Mouse (Mus musculus) left cerebral cortex, adult 2 months (tissue): Measurements from ENCODE around the gene Islr. TPM values are rescaled to one million over a fixed set of nuclear protein-coding genes. Genes with fewer than 3 reads are reported as not detected.
A peak's percentile ranks its signal among the peaks of the same experiment; 100 is the strongest.

Experiments
- DNase-seq, 2 experiments: peaks; one replicate each; pipeline ENCODE4 v3.0.0; 2021 to 2022; ENCODE audit warnings: low spot score in 2 of 2, mixed read lengths in 1 of 2; ENCODE audit errors: extremely low spot score in 1 of 2
- H3K27ac ChIP-seq: fragments of 200-600 bp; 2 replicates; pipeline ENCODE4 v1.8.1; 2022
- H3K4me3 ChIP-seq: fragments of 200-600 bp; 2 replicates; pipeline ENCODE4 v1.8.1; 2022
- CTCF ChIP-seq: fragments of 200-600 bp; IDR thresholded peaks from 2 replicates; pipeline ENCODE4 v1.8.1; 2022; ENCODE audit warnings: antibody characterized with exemption, mild to moderate bottlenecking, moderate library complexity
- intact Hi-C: fragments of 180-260 bp; cut with DNase I; formaldehyde crosslinking; loops from one replicate; pipeline ENCODE4 v1.15.1; 2025
- microRNA-seq, 2 experiments: library from miRNA; unstranded; fragments of <30 nt; microRNA quantifications; one replicate each; pipeline ENCODE4 v1.2.0; 2021
- total RNA-seq, 2 experiments: library from RNA; stranded (reverse); gene quantifications; 2 replicates each; pipeline ENCODE4 v1.2.3; 2021

Gene Islr
- total RNA-seq, 2 experiments from 2014 or later = 11.0 to 15.2 TPM

DNA sequence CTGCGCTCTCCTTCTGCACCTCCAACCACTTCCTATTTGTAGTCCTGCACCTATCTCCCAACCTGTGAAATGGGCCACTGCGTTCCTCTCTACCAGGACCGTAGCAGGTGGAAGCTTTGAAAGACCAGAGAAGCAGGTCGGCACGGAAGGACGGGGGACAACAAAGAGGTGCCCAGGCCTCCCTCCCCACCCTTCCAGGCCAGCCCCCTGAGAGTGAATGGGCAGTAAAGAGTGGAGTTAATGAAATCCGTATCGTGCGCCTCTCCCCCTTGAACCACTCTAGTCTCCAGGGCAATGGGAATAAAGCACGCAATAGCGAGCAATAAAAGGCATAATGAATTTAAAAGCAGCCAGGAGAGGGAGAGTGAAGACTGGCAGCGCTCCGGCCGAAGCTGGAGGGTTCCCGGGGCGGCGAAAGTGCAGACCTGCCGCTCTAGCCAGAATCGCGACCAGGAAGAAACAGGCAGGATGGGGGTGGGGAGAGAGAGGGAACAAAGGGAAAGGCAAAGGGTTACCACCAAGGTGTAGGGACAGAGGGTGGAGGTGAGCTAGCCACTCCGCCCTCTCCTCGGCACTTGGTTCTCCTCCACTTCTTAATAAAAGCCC is 90.7 kb downstream of the Islr start:
- Histone ChIP-seq H3K4me3 (no peak overlapping the region), H3K27ac (no peak overlapping the region)
- no peak for DNase-seq
- intact Hi-C loops = no loop called here
- TF ChIP-seq CTCF = no peak

DNA sequence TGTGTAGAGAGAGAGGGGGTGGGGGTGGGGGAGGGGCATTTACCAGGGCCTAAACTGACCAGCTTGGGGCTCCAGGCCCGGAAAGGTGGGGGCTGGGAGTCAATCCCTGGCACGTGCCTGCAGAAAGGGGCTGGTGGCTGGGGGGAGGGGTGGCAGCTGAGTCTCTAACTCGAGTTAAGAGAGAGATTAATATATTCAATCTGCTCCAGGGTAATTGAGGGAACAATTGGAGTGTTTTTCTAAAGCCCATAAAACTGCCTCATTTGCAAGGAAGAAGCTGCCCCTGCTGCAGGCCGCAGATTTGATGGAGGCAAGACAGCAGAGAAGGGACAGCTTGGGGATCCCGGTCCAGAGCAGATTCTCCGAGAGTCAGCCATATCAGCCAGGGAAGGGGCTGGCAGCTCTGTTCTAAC is 91.2 kb downstream of the Islr start:
- H3K4me3 ChIP-seq = no peak overlapping the region
- no peak for DNase-seq
- TF ChIP-seq CTCF = no peak
- intact Hi-C loops = no loop called here
- no peak overlapping the region for H3K27ac ChIP-seq

DNA sequence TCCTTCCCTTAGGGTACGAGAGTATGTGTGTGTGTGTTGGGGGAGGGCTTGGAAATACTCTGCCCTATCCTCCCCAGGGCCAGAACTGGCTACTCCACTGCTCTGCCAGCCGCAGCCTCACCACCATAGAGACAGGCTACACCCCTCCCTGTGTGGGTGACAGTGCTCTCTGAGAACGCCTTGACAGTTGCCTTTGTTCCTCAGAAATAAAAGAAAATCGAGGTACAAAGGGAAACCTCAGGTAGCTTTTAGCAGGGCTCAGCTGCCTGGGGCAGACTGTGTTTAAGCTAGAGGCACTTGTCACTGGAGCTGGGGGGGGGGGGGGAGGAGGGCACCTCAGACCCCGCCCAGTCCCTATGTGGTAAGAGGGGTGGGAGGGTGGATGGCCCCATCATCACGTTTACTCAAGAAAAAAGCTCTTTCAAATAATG is 91.8 kb downstream of the Islr start:
- TF ChIP-seq CTCF = no peak
- intact Hi-C loops = no loop called here
- peak in 1 of 2 experiments; percentile 31 for DNase-seq
- no peak overlapping the region for H3K4me3 ChIP-seq
- H3K27ac ChIP-seq = peak overlapping the region; percentile 77

DNA sequence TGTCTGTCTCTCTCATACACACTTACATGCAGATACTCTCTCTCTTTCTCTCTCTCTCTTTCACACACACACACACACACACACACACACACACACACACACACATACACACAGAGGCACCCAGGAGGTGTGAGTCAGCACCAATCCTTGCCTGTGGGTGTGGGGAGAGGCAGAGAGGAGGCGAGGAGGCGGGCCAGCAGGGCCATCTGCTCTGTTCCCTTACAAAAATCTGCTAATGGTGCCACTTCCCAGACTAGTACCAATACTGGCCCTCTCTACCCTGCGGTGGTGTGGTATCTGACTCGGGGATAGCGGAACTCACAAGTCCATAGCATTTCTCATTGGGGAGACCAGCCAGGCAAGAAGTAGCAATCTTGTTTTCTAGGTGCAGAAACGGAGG is 92.7 kb downstream of the Islr start:
- TF ChIP-seq CTCF = no peak
- H3K27ac ChIP-seq = peak overlapping the region; percentile 78
- H3K4me3 ChIP-seq = no peak overlapping the region
- peak; percentile 73 to 79 for DNase-seq
- intact Hi-C loops = loop anchor here (1.0 to 2.0 kb wide), 3 partner anchors 45 to 89 kb away; no protein-coding TSS in a partner anchor

DNA sequence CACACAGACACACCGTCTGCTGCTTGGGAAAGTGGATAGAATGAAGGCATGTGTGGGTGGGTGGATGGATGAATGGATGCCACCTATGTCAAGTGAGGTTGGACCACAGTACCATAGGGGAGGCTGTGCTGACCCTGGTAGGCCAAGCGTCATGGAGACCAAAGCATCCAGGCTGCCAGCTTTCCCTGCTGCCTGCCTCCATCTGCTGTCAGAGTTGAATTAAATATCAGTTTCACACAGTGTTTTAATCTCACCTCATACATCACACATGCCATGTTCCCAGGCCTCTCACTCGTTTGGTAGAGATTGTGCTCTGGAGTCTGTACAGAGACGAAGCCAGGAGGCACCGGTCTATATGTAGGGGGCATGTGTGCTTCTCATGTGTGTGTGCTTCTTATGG is 93.3 kb downstream of the Islr start:
- TF ChIP-seq CTCF = no peak
- no peak overlapping the region for H3K4me3 ChIP-seq
- intact Hi-C loops = loop anchor here (1.0 to 2.0 kb wide), 3 partner anchors 44 to 90 kb away; no protein-coding TSS in a partner anchor
- no peak for DNase-seq
- peak overlapping the region; percentile 78 for H3K27ac ChIP-seq

DNA sequence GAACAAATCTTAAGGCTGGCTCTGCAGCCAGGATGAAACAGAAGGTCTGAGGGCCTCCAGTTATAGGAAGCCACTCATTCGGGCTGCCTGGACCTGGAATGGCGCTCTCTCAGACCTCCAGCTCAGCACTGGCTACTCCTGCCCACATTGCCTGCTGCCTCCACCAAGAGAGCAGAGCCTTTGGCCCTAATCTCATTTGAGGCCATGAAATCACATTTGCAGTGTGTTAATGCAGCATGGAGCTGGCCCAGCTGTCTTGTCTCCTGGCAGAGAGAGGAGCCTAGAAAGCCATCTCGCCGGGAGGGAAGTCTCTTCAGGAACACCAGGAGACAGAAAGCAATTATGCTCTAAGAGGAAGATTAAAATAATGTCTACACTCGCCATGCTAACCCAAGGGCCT is 96.6 kb downstream of the Islr start:
- no peak for TF ChIP-seq CTCF
- Histone ChIP-seq H3K4me3 (no peak overlapping the region), H3K27ac (peak overlapping the region; percentile 47)
- DNase-seq = no peak
- intact Hi-C loops = no loop called here

Small RNAs within 50 kb of the gene (microRNA-seq; reads per million reads assigned to microRNA genes)
- gene Mir6385 = 0 reads per million in 2 experiments

Other genes with a start within 250 kb of the Islr start
- 1 to 10 TPM; 3.8 to 4.7 TPM for gene Cyp11a1, start 197.9 kb downstream of the Islr start, total RNA-seq
- 1 to 10 TPM; 8.0 to 8.5 TPM for gene Stra6, start 140.5 kb downstream of the Islr start, total RNA-seq
- 1 to 10 TPM in 1 of 2 experiments, under 1 TPM in 1; 0.86 to 1.3 TPM for gene Ccdc33, start 85.5 kb downstream of the Islr start, total RNA-seq
- gene Islr2, start within 50 bp of the Islr start, total RNA-seq = 10 to 100 TPM; 72.1 to 74.0 TPM
- 10 to 100 TPM; 14.1 to 19.3 TPM for gene Pml, start 45.5 kb upstream of the Islr start, total RNA-seq
- 10 to 100 TPM; 66.5 to 72.6 TPM for gene Stoml1, start 48.9 kb upstream of the Islr start, total RNA-seq
- 1 to 10 TPM; 2.1 to 2.2 TPM for gene Loxl1, start 108.9 kb upstream of the Islr start, total RNA-seq
- gene Tbc1d21, start 166.1 kb upstream of the Islr start, total RNA-seq = not detected